ENCODE assay signal across 9 mouse cellular contexts in the genomic region with DNA sequence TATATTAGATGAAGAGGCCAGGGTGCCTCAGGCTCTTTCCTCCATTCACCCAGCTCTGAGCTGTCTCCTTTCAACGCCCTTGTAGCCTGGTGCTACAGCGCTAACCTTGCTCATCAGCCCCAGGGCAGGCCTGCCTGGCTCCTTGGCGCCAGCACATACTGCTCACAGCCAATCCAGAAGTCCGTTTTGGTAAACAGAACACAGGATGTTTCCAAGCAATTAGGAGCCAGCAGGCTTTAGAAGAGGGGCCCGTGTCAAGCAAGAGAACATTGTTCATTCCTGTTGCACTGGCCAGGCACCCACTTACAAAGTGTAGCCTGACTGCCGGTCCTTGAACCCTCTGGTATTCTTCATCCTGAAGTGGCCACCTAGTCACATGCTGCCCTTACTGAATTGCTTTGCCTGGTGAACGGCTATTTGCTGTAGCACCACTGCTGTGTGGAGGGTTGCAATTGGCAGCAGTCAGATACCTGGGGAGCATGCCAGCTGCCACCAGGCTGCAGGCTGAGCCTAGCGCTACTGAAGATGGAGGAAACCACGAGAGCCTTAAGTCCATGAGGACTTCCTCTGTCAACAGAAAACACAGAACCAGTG. TPM values are rescaled to one million over a fixed set of nuclear protein-coding genes. Genes with fewer than 3 reads are reported as not detected.
A peak's percentile ranks its signal among the peaks of the same experiment; 100 is the strongest.
DNase-seq lines count a peak whose midpoint lies in the region; ATAC-seq and TF ChIP-seq lines count a peak whose summit lies in the region.
"Had no signal": no experiment of that assay in that cellular context is flagged by ENCODE, and none has a peak within 500 bp of the region (broad histone marks: within the 10 kb centered on the region; RNA-seq: fewer than 3 reads in every experiment).

No protein-coding gene starts in this region.

- 0 out of 2 replicates have a peak overlapping the region, but pooled peaks have one; percentile 2 for H3K9ac ChIP-seq in midbrain, embryonic 12.5 days (replicated peaks)
- H3K9ac ChIP-seq in lung, postnatal 0 days (replicated peaks; ENCODE audit: low read depth), result no peak overlapping the region

- 63% methylated on average over 9 of the region's 9 CpGs for WGBS in midbrain, embryonic 12.5 days
- 67% methylated on average over 9 of the region's 9 CpGs for WGBS in midbrain, embryonic 10.5 days
- 9% methylated on average over 9 of the region's 9 CpGs for WGBS in lung, postnatal 0 days

- no peak for TF ChIP-seq CTCF in layer of hippocampus, adult 2 months (conservative IDR thresholded peaks at IDR 0.05)
- no peak for TF ChIP-seq CTCF in lung, postnatal 0 days (IDR thresholded peaks at IDR 0.05)

- DNase-seq in midbrain, embryonic 10.5 days (ENCODE audit: low spot score), result no peak
- DNase-seq in cerebellum, postnatal 14 days, result peak; percentile 86 to 89
- peak; percentile 61 to 73 for DNase-seq in heart, adult 18-20 months
- DNase-seq in layer of hippocampus, adult 2 months (ENCODE audit: low spot score in 2 of 2), result peak; percentile 44 to 62
- peak; percentile 78 for DNase-seq in lung, postnatal 0 days (ENCODE audit: low spot score)
- no peak for DNase-seq in testis, postnatal 14 days (ENCODE audit: low spot score)

- no peak for ATAC-seq in midbrain, embryonic 12.5 days (ENCODE audit: low FRiP score, low read depth)
- peak; percentile 91 for ATAC-seq in lung, postnatal 0 days
- ATAC-seq in megakaryocyte-erythroid progenitor cell, adult 5-6 weeks (replicated peaks; ENCODE audit: low FRiP score, low TSS enrichment, poor library complexity, severe bottlenecking), result no peak

- H3K4me1 ChIP-seq in midbrain, embryonic 12.5 days, result peaks cover 15% of the 10 kb centered on the region
- H3K4me1 ChIP-seq in midbrain, embryonic 10.5 days, result peaks cover 14% of the 10 kb centered on the region; the same call in 1 of the 2 replicates
- H3K4me1 ChIP-seq in lung, postnatal 0 days (ENCODE audit: insufficient read depth, low read depth, low read length), result peaks cover 3% of the 10 kb centered on the region

- no peaks in the 10 kb centered on the region for H3K27me3 ChIP-seq in midbrain, embryonic 12.5 days
- no peaks in the 10 kb centered on the region for H3K27me3 ChIP-seq in midbrain, embryonic 10.5 days (ENCODE audit: low read depth, poor library complexity, severe bottlenecking)
- H3K27me3 ChIP-seq in lung, postnatal 0 days (replicated peaks; ENCODE audit: insufficient read depth, low read length), result no peaks in the 10 kb centered on the region

- no peak overlapping the region for H3K4me3 ChIP-seq in midbrain, embryonic 12.5 days
- H3K4me3 ChIP-seq in midbrain, embryonic 10.5 days, result no peak overlapping the region
- H3K4me3 ChIP-seq in layer of hippocampus, adult 2 months, result no peak overlapping the region
- no peak overlapping the region for H3K4me3 ChIP-seq in lung, postnatal 0 days (ENCODE audit: low read depth, low read length)

- TF ChIP-seq EP300 in lung, postnatal 0 days (IDR thresholded peaks at IDR 0.05), result no peak

- no peaks in the 10 kb centered on the region for H3K9me3 ChIP-seq in midbrain, embryonic 12.5 days
- H3K9me3 ChIP-seq in midbrain, embryonic 10.5 days (replicated peaks), result no peaks in the 10 kb centered on the region
- H3K9me3 ChIP-seq in lung, postnatal 0 days (ENCODE audit: low read length), result no peaks in the 10 kb centered on the region

- H3K27ac ChIP-seq in midbrain, embryonic 12.5 days (replicated peaks), result no peak overlapping the region
- H3K27ac ChIP-seq in midbrain, embryonic 10.5 days (replicated peaks), result no peak overlapping the region
- H3K27ac ChIP-seq in layer of hippocampus, adult 2 months, result peak overlapping the region; percentile 80
- peak overlapping the region; percentile 27 for H3K27ac ChIP-seq in lung, postnatal 0 days (ENCODE audit: low read length)

- H3K4me2 ChIP-seq in midbrain, embryonic 12.5 days (replicated peaks), result no peak overlapping the region
- H3K4me2 ChIP-seq in lung, postnatal 0 days (replicated peaks; ENCODE audit: low read depth, low read length), result no peak overlapping the region

- H3K36me3 ChIP-seq in midbrain, embryonic 12.5 days, result peaks cover 37% of the 10 kb centered on the region
- H3K36me3 ChIP-seq in midbrain, embryonic 10.5 days, result peaks cover 50% of the 10 kb centered on the region
- peaks cover 14% of the 10 kb centered on the region; the same call in 1 of the 2 replicates for H3K36me3 ChIP-seq in lung, postnatal 0 days (ENCODE audit: insufficient read depth, low read length)

RNA-seq across cellular contexts. Expression of a gene that starts 35.9 kb away (rescaled TPM):
- 225 and 246 TPM in 2 replicates for polyA plus RNA-seq in midbrain, embryonic 12.5 days (2016; fragmentation: Nextera tagmentation; extraction: Ambion mirVana)
- 298 and 309 TPM in 2 replicates for polyA plus RNA-seq in midbrain, embryonic 10.5 days (2016; fragmentation: Nextera tagmentation; extraction: Ambion mirVana)
- 1,000 to 10,000 TPM in 1 of 2 experiments, 100 to 1,000 TPM in 1; 883 to 1,003 TPM for total RNA-seq in heart, adult 18-20 months (2021)
- total RNA-seq in layer of hippocampus, adult 2 months (2021), result 100 to 1,000 TPM; 275 to 279 TPM
- polyA plus RNA-seq in lung, postnatal 0 days (2015; fragmentation: Nextera tagmentation; extraction: Ambion mirVana), result 160 and 162 TPM in 2 replicates
- total RNA-seq in megakaryocyte-erythroid progenitor cell, adult 5-6 weeks (2014; fragmentation: Nextera tagmentation), result 169 and 187 TPM in 2 replicates
- 132 and 170 TPM in 2 replicates for total RNA-seq in megakaryocyte-erythroid progenitor cell, adult 5-6 weeks (2017)

RNA-seq across cellular contexts. Expression of a gene that starts 47.1 kb away (rescaled TPM):
- not detected in 2 replicates for polyA plus RNA-seq in midbrain, embryonic 12.5 days (2016; fragmentation: Nextera tagmentation; extraction: Ambion mirVana)
- polyA plus RNA-seq in midbrain, embryonic 10.5 days (2016; fragmentation: Nextera tagmentation; extraction: Ambion mirVana), result not detected in 2 replicates
- not detected for total RNA-seq in heart, adult 18-20 months (2021)
- not detected for total RNA-seq in layer of hippocampus, adult 2 months (2021)
- not detected in 2 replicates for polyA plus RNA-seq in lung, postnatal 0 days (2015; fragmentation: Nextera tagmentation; extraction: Ambion mirVana)
- total RNA-seq in megakaryocyte-erythroid progenitor cell, adult 5-6 weeks (2014; fragmentation: Nextera tagmentation), result not detected in 2 replicates
- not detected in 2 replicates for total RNA-seq in megakaryocyte-erythroid progenitor cell, adult 5-6 weeks (2017)
- polyA plus RNA-seq: large intestine, adult 2 months had no signal

RNA-seq across cellular contexts. Expression of a gene that starts 58.1 kb away (rescaled TPM):
- polyA plus RNA-seq in midbrain, embryonic 12.5 days (2016; fragmentation: Nextera tagmentation; extraction: Ambion mirVana), result not detected in 2 replicates
- polyA plus RNA-seq in midbrain, embryonic 10.5 days (2016; fragmentation: Nextera tagmentation; extraction: Ambion mirVana), result not detected in 2 replicates
- not detected for total RNA-seq in heart, adult 18-20 months (2021)
- total RNA-seq in layer of hippocampus, adult 2 months (2021), result not detected
- not detected in 2 replicates for polyA plus RNA-seq in lung, postnatal 0 days (2015; fragmentation: Nextera tagmentation; extraction: Ambion mirVana)
- not detected in 2 replicates for total RNA-seq in megakaryocyte-erythroid progenitor cell, adult 5-6 weeks (2014; fragmentation: Nextera tagmentation)
- not detected in 2 replicates for total RNA-seq in megakaryocyte-erythroid progenitor cell, adult 5-6 weeks (2017)
- polyA plus RNA-seq: large intestine, adult 2 months had no signal

Comparison
In these comparisons a context has a peak if more than half of its experiments do, and no peak if none do; other contexts are left out.
1. H3K27ac ChIP-seq: peak in layer of hippocampus, adult 2 months (single experiment) and lung, postnatal 0 days (single experiment); none in midbrain, embryonic 12.5 days (single experiment) and midbrain, embryonic 10.5 days (single experiment).
2. DNase-seq: peak in cerebellum, postnatal 14 days (2 of 2), heart, adult 18-20 months (2 of 2), layer of hippocampus, adult 2 months (2 of 2) and lung, postnatal 0 days (single experiment); none in midbrain, embryonic 10.5 days (single experiment) and testis, postnatal 14 days (single experiment).